Mouse (Mus musculus) lung, postnatal 4 days (tissue): Measurements from ENCODE around the gene Zbtb38.

Experiments used
- DNase-seq, 2 experiments: peaks; one replicate each; pipeline ENCODE4 v3.0.0; 2021

Zbtb38 gene

DNA sequence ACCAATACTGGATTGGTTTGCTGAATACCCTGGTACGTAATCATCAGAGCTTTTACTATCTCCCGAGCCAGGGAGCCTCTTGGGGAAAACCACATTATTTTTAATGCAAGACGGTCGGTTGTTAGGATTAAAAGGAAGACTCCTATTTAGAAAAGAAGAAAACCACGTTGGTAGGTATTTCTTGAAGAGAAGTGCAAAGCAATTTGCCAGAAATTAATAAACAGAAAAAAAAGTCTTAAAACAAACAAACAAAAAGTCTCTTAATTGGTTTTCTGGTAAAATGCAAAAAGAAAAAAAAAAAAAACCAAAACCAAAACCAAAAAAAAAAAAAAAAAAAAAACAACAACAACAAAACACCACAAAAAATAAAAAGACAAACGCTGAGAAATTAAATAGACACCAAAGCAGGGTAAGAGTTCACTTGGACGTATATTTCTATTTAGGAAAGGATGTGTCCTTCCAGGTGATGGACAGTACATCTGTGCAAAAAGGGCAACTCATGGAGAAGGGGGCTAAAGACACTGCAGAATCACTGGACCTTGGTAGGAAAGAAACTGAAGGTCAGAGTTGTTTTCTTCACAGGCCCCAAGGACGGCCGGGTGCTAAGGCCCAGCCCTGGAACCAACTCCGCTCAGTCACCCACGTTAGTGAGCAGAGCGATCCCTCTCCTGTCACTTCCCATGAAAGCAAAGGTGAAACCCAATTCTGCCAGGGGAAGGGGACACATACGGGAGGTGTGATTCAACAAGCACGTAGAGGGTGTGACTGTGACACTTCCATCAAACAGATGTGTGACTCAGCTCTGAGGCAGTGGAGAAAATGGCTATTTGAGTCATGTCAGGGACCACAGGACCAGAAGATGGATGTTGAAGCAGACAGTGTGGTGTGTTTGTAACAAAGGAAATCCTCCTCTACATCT is 38.9 kb downstream of the Zbtb38 start:
- DNase-seq, result no peak

DNA sequence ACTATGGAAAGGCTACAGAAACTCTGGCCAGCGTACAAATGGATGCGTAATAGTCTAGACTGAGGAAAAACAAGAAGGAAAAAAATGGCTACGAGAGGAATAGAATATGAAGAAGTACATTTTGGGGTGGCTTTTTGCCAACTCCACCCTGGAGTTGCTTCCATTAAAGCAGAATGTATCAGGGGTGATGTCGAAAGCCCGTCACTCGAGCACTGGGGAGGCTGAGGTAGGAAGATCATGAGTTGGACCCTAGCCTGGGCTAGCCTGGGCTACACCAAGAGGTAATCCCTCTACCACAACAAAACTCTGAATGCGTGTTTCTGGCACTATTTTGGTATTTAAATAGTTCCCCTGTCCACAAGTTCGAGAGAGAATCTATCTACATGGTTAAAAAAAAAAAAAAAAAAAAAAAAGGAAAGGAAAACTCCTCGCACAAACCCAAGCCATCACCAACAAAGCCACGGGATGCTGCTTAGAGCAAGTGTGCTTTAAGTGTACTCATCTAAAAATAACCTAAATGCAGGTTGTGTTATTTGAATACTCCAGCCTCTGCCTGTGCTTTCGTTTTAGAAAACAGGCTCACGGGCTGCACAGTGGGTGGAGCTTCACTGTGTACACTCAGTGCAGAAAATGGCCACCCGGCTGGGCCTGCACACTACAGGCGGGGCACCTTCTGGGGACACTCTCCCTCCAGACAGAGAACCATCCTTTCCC is 39.7 kb downstream of the Zbtb38 start:
- DNase-seq, result peak; percentile 64

DNA sequence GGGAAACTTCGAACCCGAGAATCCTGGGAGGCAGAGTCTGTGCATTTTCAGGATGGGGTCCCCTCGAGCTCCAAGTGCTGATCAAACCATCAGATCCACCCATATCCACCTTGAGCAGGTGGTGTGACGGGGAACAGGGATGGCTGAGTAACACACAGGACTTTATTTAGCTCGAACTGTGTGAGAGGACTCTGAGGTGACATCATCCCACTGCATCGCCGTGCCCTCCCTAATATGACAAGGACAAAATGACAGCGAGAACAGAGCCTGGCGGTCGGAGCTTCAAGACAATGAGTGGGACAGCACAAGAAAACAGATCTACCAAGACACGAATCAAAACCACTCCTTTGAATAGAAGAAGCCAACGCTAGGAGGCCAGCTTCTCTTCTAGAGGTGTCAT is 40.6 kb downstream of the Zbtb38 start:
- no peak for DNase-seq

DNA sequence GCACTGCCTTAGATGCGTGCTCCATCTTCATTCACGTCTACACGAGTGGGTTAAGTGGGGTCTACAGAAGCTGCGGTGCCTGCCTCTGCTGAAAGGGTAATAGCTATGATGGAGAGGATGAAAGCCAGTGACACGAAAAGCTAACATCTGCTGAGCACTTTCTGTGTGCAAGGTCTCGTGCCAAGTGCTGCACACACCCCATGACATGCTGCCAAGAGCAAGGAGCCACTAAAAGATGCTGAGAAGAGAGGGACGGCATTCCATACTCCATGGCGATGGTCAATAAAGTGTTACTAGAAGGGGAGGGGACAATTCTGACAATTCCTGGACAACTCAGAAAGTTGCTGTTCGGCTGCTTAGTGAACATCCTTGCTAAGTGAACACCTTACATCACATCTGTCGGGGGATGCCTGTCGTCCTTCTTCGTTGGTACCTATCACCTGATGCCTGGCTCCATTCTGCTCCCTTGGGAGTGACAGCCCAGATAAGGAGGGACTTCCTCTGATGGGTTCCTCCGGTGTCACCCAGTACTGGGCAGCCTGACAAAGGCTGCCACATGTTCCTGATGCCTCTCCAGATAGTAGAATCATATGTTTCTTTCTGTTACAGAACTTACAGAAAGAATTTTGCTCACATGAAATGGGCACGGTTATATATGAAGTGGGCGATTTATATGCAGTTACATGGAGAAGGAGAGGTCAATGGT is 42.2 kb downstream of the Zbtb38 start:
- DNase-seq, result peak in 1 of 2 experiments; percentile 49

DNA sequence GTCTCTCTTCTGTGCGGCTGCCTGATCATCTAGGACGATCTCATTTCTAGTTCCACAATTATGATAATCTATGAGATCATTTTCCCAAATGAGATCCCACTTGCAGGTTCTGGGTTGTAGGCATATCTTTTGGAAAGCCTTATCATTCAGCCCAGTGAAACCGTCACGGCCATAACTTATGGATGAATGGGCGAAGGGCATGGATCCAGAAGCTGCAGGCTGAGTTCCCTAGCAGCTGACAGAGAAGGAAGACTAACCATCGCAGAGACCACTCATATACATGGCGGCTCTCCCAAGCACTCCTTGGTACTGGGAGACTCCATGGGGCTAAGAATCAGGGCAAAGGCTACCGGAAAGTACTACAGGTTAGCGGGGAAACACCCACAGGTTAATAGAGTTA is 43.7 kb downstream of the Zbtb38 start:
- no peak for DNase-seq

DNA sequence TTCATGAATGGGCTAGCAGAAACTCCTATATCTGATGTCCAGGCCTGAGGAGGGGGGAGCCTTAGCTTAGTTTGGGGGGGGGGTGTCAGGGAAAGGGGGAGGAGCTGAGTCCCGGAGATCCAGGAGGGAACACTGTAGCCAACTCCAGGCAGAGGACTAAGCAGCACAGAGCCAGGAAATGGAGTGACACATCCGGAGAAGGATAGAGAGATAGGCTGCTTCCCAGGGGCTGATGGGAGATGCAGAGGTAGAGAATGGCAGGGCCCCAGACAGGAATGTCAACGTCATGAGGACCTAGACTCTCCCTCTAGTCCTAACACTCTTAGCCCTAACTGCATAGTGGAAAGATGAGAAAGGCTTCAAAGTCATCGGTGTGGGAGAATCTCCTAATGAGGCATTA is 44.7 kb downstream of the Zbtb38 start:
- no peak for DNase-seq

DNA sequence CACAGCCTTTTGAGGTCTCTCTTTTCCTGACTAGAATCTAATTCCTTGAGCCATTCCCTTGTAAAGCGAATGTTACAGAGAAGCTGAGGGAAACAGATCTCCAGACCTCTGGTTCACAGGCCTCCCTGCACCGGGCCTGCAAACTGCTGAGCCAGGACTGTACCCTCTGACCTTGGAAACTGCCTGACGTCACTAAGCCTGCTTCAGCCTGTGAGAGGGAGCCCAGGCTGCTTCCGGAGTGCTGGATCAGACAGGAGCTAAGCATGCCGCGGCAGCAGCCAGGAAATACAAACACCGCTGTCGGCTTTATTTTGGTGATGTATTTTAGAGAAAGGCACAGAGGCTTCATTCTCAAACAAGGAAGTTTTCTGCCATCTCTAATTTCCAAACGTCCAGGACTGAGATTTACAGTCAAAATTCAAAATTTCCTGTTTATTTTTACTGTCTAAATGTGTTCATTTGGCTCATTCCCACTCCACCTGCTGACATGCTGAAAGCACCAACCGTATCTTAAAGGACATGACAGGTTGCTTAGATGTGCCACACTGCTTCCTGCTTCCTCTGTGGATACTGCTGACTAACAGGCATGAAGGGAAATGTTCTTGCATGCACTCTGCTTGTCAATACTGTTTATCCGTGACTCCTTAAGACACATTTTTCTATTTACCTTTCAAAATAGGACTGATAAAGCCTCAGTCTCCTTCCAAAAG is 46.9 kb downstream of the Zbtb38 start:
- DNase-seq, result peak; percentile 77

DNA sequence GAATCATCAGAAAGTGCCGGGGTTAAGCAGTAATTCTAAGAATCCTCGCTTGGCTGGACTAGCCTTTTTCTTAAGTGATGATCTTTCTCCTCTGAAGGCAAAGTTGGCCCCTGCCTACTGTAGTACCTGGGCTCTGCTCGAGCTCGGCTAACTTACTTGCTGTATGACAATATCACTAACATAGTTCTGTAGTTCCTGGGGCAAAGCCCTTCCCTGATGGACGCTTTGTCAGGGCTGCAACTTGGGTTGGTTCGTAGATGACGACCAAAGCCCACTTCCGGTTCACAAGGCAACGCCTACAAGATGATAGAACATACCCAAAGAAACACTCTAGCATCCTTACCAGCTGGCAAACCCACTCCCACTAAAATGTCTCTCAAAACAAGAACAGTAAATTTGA is 47.7 kb downstream of the Zbtb38 start:
- DNase-seq, result no peak

DNA sequence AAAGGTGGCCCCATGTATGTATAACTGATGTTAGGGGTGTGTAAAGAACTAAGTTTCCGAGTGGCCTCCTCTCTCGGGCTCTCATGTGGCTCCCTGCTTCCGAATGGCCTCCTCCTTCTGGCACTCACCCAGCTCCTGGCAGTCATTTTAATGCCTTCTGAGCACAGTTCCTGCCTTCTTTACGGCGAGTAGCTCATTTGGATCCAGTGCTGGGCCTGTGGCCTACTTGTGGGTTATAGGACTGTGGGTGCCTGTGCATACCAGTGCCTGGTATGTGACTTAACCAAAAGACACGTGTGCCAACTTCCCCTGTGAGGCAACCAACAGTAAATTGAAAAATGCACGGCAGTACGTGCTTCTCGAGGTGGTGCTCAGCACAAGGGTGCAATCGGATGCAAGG is 50.7 kb downstream of the Zbtb38 start:
- DNase-seq, result peak in 1 of 2 experiments; percentile 24

DNA sequence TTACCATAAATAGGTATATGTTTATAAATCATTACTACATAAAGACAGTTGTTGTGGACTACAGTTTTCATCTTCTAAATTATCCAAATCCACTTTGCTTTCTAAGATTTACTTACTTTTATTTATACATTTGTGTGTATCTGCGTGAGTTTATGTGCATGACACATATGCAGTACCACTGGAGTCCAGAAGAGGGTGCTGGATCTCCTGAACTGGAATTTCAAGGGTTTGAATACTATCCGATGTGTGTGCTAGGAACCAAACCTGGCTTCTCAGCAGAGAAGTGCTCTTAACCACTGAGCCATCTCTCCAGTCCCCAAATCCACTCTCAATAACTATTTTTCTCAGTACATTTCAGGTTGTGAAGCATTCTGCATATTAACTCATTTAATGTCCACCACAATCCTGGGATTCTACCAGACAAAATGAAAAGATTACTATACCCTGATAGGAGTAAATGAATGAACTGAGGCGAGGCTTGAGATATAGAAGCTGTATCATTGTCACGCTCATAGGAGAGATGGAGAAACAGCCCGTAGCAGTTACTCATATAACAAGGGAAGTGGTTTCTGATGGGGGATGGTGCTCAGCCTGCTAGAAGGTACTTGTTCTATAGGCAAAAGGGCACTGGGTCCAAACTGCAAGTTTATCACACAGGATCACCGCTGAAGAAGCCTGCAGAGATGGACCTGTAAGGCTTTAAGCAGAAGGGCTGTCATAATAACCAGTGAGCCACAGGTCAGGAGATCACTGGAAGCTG is 53.2 kb downstream of the Zbtb38 start:
- DNase-seq, result no peak

DNA sequence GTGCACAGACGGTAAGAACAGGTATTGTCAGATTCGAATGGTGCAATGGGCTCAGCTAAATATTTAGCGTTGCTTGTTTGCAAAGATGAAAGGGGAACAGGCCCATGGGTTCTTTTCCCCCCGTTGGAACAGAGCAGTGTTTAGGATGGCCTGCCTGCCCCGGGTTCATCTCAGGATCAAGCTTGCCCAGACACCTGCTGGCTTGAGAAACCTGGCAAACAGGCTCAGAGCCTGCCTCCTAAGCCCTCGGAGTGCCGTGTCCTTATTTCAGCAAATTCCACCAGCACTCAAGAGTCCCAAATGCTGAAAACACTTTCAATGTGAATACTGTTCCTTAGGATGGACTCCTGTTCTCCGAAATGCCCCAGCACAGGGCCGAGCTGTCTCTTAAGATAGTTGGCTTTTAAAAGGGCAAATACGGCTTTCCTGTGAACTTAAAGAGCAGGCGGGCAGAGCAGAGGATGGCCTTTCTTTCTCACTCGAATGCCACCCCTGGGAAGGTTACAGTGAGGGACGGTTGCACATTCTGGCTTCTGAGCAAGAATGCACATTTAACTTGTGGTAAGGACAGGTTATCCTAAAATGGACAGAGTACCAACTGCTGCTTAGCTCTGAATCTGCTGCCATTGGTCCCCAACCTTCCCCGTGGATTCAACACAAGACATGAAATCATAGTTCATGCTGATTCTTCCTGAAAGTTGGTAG is 55.7 kb downstream of the Zbtb38 start:
- DNase-seq, result no peak

DNA sequence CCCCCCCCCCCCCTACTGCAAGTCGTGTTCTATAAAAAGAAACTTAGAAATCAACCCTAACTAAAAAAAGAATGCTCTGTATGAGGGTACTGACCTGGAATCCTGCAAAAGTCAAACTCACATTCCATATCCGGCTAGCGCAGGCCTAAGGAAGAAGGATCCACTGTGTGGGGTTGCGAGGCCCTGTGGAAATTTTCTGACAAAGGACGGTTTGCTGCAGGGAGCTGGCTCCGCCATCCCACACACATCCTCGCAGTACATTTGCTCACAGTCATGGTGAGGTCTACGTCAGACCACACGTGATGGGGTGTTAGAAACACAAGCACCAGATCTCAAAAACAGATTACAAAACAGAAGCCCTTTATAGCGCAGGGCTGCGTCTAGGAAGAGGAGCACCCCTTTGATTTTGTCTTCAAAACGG is 56.5 kb downstream of the Zbtb38 start:
- DNase-seq, result no peak

DNA sequence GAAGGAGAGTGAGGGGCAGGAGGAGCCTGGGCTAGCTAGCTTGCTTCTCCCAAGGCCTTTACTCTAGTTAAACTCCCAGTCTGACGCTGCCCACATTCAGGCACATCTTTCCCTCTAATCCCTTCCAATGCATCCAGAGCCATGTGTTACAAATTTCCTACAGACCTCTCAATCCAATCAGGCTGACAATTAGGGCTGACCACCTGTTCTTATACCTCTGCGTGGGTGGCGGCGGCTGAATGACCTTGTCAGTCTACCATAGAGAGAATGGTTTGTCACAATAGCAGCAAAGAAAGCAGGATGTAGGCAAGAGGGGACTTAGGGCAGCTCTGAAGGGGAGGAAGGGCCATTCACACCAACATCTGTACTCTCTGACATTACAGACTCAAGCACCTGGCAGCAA is 62.2 kb downstream of the Zbtb38 start:
- DNase-seq, result no peak

DNA sequence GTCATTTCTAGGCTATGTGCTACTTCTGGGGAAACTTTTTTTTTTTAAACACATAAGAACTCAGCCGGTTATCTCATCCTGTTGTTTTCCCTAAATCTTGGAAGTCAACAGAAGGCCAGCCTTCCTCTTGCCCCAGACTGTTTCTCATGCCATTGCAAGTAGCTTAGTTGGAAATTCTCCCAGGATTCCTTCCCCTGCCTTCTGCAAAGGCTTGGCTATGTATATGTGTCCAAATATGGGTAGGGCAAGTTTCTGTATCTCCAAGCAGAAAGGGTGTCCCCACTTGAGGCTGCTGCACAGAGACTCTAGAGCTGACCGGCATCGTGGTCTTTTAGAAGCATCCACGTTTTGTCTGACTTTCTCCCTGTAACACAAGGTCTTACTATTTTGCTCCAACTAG is 63.6 kb downstream of the Zbtb38 start:
- DNase-seq, result no peak

DNA sequence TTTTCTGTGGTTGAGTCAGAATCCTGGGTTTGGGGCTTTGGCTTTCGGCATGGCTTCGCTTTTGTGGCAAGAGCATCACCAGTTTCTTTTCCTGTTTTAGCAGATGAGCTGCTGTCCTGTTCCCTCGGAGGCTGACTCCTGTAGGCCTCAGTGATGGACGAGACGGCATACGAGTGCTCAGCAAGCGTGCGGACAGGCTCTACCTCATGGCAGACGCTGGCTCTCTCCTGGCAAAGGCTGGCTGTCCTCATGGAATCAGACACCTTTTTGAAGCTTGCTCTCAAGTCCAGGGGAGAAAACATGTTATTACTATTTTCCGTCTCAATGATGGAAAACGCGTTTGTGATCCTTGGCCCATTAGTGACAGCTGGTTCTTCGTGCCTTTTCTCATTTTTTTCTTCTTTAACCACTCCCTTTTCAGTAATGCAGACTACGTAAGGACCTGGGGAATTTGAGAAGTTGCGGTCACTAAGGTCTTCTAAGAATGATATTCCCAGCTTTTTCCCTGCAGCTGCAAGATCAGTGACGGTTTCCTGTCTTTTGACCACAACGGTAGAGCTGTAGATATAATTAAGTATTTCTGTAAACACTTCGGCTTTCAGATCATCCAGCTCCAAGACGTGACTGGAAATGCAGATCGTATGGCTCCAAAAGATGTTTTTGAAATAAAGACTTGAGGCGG is 64.3 kb downstream of the Zbtb38 start:
- DNase-seq, result peak in 1 of 2 experiments; percentile 36

DNA sequence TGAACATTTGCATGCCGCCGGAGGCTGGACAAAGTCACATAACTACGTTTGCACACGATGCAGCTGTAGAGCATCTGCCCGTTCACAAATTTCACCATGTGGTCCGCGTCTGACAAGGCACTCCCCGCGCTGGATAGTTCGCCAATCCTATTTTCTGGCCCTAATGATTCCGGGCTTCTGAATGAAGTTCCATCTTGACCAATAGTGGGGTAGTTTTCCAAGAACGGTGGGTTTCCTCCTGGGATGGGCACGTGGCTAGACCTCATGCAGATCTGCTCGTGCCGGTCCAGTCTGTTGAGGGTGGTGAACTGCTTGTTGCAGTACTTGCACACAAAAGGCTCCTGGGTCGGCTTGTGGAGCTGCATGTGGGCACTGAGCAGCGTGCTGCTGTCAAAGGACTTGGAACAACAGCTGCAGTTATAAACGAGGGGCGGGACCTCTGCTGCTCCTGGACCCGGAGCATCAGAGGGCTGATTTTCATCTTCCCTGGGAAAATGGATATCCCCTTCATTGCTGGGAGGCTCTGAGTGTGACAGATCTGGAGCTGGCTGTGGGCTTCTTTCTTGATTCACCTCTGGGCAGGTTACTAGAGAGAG is 64.9 kb downstream of the Zbtb38 start:
- DNase-seq, result peak in 1 of 2 experiments; percentile 34

DNA sequence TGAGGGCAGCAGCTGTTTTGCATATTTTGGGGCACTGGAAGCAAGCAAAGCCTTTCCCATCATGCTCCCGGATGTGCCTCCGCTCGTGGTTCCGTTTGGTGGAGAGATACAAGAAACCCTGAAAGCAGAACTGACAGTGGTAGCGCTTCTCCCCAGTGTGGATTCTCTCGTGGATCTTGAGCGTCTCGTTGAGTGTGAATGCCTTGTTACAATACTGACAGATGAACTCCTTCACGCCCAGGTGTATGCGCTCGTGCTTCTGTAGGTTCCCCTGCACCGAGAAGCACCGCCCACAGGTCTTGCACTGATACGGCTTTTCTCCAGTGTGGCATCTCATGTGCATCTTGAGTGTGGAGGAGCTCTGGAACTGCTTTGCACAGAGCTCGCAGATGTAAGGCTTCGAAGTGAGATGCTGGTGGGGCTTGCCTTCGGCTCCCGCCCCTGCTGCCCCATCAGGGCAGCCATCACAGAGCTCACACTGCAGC is 67.0 kb downstream of the Zbtb38 start:
- DNase-seq, result no peak

DNA sequence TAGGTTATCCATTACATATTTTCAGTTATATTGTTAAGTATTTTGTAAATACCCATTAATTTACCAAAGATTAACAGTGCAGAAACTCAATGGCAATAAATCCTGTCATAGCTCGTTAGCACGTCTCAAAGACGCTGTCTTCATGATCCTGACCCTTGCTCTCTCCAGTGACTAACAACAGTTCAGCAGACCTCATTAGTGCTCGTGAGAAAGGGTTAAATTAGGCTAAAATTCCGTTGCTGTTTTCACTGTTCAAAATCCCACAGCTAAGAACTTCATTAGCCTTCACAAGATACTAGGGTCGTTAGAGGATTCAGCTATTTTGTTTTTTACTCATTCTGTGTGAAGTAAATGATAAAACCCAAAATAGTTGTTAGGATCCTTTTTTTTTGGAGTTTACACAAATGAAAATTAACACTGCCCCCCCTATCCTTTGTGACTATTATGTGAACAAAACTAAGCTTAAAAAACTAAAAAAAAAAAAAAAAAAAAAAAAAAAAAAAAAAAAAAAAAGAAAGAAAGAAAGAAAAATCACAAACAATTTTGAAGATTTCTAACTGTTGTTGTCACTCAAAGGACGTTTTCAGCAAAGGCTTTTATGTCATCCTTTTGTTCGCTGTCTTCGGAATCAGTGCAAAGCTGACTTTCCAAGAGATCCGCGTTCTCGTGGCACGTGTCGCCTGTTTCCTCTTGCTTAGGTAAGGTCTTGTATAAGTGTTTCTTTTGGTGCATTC is 67.6 kb downstream of the Zbtb38 start:
- no peak for DNase-seq

DNA sequence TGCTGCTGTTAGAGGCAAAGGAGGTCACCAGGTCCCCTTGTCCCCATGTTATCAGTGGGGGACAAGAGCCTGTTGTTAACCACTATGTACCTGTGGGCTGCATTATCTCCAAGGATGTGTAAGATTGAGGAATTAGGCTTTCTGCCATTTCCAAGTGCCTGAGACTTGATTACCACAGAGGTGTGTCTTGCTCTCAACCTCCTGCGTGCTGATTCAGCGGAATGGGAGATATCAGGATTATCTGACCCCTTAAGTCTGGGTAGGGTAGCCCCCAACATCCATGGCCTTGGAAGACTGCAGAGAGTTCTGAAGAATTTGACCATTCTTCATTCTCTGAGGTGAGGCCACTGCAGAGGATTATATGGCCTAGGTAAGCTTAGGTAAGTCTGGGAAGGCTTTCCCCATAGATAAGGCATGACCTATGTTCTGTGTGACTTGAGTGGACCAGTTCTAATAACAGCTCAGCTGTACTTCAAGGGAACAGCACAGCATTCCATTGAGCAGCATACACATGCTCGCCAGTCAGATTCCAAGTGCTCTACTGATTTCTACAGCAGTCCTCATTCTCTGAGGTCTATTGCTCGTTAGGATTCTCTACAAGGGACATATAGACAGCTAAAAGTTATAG is 68.4 kb downstream of the Zbtb38 start:
- DNase-seq, result no peak
